Mouse (Mus musculus): ENCODE measurements around the gene Ubr7.

The Ubr7 gene

DNA sequence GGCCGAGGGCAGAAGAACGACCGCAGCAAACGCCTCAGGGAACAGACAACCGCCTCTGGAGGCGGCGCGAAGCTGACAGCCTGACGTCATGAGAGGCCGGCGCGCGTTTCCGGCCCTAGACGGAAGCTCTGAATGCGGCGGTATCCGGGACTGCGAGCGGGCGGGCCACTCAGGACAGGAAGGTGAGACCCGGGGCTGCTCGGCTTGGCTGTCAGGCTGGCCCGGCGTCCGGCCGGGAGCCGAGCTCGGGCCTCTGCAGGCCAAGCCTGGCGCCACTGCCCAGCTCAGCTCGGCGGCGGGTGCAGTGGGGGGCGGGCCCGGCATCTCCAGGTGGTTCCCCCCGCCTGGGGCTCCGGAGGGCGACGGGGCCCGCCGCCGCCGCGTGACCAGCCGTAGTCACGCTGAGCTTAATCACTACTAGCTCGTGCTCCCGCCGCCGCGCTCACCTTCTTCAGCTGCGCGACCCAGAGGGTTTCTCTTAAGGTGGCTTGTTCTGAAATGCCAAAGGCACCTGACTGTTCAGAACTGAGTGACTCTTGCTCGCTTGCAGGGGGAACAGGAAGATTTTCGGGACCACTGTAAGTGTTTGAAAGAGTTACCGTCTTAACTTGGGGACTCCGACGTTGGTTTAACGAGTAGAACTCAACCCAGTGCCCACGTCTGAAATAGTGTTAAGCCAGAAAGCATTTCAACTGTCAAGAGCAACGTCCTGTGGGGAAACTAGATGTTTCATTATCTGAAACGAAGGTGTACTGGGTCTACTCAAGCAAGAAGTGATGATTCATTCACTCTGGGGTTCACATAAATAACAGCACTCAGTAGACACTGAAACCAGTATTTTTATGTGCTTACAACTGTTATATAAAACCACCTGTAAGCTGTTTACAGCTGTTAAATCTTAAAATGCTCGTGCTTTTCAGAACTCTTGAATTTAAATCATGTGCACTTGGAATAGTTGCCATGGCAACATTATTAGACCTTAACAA is 13.9 kb upstream of the Ubr7 start, which contains the start of the genes Moap1 and Tmem251:
Moap1 (minus strand) TSS at position 73 of the 986 bp plus-strand sequence.
Tmem251 (plus strand) TSS at position 174 of the 986 bp plus-strand sequence.
- peak; percentile 95 for DNase-seq

DNA sequence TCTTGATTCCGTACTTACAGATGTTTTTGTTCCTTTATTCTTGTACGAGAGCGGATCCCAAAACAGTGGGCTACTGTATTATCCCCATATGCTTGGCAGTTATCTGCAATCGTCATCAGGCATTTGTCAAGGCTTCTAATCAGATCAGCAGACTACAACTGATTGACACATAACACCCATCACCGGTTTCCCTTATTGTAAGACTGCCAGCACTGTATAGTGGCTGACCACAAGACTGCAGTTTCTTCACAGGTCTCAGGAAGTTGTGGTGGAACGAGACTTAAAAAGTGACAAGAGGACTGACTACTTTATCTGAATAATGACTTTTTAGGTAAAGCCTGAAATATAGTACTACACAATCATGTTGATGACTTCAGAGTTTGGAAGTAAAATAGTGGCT is 12.9 kb upstream of the Ubr7 start:
- DNase-seq, result no peak

DNA sequence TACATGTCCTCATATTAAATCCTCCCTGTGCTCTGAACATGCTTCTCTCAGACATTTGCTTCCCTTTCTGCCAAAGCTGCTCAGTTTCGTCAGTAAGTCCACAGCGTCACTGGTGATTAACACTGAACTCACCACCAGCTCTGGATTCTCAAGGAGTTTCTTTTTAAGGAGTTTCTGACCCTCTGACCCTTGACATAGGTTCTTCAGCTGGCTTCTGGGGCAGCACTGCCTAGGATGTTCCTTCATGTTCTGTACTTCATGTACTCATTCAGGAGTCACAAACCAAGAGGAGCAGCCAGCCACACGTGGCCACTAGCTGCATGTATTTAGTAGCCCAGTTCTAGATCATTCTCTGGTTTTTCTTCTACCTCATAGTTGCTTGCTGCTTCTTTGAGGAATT is 9.5 kb upstream of the Ubr7 start:
- DNase-seq, result no peak

DNA sequence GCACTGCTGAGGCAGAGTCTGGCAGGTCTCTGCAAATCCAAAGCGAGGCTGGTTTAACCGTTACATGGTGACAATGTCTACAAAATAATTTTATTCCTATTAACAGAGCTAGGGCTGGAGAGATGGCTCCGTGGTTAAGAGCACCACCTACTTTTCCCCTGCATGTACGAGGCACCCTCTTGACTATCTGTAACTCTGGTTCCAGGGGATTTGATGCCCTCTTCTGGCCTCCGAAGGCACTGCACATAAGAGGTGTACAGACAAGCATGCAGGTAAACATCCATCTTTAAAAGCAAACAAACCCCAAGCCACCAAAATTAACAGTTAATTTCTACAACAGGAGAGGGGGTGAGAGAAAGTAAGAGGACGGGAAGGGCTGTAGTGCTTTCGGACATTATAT is 1.5 kb upstream of the Ubr7 start:
- peak; percentile 19 for DNase-seq

DNA sequence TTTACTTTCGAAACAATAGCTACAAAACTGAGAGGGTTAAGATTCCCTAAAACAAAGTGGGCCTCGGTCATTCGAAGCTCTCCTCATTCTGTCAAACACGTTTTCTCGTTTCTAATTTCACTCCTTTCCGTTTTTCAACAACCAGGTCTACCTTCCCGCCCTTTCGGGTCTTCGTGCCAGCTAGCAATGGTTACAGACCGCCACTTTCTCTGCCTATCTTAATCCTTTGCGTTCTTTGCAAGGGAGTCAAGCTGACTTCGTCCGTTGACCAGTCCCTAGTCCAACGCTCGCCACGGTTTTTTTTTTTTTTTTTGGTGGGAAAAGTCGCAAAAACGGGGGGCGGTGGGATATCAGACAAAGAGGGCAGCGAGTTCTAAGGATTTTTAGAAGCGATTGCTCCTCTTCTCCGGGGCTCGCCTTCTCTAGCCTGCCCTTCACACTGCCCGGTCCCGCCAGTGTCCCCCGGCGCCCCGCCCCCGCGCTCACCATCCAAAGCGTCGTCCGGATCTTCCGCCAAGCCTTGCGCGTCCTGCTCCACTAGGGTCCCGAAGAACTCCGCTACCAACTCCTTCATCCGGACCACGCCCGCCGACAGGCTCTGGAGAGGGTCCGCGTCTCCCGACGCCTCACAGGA is 595 bp upstream of the Ubr7 start:
- DNase-seq, result peak; percentile 37

DNA sequence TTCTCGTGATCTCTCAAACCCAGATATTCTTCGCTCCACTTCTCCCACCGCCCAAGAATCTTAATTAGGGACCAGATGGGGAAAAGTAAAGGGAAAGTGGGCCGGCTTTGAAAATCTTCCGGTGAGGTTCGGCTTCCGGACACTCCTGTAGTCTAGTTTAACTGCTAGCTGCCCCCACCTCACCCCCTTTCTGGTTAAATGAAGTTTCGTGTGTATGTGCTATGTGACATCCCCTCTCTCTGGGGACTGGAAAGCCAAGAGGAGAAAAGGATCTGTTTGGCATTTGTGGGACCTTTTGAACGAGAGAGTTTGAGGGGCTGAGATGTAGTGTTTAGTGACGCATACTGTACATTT is 613 bp downstream of the Ubr7 start, which contains the start of gene Gm20604:
Gm20604 (minus strand) TSS at position 270 of the 354 bp plus-strand sequence.
- no peak for DNase-seq

DNA sequence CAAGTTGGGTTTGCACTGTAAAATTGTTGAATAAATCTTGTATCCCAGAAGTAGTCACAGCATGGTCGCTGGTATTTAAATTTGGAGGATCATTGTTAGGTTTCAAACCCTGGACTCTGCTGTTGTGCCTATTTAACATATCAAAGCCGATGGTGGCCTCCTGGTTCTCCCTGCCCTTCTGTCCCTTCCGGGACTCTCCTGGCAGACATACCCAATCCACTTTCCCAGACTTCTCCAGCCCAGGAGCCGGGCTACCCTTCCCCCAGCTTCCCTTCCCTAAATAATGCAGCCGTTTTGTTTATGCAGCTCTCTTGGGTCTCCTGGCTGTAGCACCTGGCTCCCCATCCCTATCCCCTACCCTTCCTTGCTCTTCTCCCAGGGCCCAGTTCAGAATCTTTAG is 1.2 kb downstream of the Ubr7 start:
- DNase-seq, result peak; percentile 12

DNA sequence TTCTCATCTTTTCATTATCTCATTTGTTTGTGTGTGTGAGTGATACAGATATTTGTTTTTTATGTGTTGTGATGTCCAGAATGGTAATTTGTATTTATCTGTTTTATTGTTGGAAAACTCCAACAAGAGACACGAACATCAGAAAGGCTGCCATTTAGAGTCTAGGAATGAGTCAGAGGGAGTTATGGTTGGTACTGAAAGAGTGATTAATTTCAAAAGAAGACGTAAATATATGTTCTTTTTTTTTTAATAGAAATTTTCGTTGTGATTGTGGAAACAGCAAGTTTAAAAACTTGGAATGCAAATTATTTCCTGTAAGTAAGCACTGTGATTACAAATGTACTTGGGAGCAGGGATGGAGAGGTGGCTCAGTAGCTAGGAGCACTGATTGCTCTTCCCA is 3.9 kb downstream of the Ubr7 start:
- DNase-seq, result no peak

DNA sequence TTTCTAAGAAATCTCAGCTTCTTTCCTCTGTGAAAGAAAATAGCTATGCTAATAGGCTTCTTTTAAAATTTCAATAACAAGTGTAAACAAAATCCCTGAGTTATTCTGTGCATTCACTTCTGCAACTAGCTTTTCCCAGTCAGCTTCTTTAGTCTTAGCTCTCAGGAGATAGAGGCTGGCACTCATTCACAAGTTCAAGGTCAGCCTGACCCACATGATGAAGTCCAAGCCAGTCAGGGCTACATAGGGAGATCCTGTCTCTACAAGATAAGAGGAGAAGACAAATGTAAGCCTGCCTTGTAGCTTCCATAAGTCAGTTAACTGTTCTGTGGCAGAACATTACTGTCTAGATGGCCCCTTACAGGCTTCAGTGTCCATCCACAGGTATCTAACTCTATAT is 5.9 kb downstream of the Ubr7 start:
- no peak for DNase-seq

DNA sequence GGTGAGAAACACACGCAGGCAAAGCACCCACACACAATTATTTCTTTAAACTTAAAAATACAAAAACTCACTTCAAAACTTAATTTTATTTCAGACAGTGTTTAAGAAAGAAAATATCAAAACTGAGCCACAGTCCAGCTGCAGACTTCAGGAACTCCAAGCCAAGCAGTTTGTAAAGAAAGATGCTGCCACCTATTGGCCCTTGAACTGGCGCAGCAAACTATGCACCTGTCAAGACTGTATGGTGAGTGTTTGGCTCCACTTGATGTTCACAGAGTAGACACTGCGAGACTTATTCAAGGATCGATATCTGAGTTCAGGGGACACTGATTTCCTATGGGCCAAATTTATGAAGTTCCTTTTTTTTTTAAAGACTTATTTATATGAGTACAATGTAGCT is 11.2 kb downstream of the Ubr7 start:
- no peak for DNase-seq

DNA sequence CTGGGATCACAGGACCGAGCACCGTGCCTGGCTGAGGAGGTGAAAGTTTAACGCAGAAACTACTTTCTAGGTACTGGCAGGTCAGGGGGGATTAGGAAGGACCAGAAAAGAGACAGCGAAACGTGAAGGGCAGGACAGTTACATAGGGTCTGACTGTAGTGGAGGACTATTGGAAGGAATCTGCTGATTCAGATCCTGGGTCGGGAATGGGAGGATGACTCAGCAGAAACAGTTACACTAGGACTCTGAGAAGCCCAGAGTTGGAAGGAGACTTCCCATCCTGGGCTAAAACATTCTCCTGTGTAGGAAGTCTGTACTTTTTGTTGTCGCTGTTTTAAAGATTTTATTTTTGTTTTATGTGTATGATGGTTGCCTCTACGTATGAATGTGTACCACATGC is 13.8 kb downstream of the Ubr7 start:
- no peak for DNase-seq

DNA sequence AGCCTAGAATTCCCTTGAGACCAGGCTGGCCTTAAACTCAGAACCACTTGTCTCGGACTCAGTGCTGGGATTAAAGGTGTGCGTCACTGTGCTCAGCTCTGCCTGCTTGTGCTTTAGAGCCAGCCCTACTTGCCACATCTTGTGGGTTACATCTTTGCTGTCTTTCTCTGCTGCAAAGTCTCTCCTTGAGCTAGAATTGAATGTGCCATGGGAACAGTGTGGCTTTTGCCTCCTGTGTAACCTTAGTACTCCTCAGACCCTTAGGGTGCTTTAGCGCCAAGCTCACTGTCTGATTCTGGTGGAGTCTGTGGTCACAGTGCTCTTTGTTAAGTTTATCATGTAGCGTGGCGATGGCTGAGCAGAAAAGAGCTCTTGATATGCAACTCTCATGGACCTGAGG is 14.9 kb downstream of the Ubr7 start:
- DNase-seq, result no peak

DNA sequence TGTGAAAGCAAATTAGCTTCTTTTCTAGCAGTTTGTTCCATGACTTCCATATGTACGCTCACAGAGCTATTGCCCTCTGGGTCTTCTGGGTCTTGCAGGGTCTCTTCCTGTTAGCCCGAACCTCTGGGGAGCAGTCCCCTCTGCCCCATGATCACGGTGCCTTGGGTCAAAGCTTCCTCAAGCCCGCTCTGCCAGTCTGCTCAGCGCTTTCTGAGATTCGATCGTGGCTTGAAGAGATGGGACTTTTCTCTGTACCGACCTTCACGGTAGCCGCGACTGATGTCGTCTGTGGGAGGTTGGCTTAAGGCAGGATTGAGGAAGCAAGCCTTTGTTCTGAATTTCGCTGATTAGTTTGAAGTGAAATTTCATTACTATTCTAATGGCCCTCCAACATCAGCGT is 18.3 kb downstream of the Ubr7 start:
- no peak for DNase-seq

DNA sequence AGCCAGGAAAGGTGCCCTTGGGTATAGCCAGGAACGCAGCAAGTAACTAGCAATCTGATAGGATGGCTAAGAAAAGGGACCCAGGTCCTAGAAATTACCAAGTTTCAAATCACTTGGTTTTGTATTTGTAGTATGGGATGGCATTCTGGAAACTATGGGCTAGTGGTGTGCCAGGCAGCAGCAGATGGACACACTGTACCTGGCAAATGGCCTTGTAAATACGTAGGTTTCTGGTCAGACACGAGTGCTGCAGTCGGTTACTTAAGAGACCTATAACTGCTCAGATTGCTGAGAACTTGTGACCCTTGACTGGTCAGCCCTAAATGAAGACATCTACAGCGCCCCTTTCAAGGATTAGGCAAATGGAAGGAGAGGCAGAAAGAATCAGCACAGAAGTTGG is 20.4 kb downstream of the Ubr7 start:
- no peak for DNase-seq

DNA sequence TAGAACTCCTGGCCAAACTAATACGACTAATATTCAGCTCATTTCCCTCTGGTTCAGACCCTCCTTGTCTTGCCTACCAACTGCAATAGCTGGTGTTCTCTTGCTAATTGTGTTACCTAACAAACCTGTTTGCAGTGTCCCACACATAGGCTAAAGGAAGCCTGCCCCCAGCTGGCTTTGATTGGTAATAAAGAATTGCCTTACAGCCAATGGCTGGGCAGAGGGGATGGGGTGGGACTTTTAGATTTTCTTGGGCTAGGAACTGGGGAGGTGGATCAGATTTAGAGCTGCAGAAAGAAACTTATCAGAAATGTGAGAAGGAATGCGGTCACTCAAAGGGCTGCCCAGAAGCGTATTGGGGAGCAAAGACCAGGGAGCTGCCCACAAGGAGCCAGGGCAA is 21.7 kb downstream of the Ubr7 start:
- DNase-seq, result peak; percentile 34

DNA sequence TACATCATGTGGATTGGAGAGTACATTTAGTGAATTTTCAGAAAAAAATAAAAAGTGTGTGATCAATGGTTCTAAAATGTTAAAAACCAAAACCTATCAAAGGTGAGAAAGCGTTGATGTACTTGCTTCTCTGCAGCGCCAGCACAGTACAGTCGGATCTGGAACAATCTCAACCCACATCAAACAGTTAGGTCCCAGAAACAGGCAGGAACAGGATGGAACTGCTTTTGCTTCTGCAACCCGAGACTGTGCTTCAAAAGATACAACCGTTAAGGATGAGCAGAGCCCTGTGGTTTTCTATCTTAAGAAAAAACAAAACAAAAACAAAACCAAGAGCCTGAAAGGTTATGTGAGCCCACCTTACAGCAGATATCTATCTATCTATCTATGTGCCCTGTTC is 25.1 kb downstream of the Ubr7 start:
- DNase-seq, result no peak

DNA sequence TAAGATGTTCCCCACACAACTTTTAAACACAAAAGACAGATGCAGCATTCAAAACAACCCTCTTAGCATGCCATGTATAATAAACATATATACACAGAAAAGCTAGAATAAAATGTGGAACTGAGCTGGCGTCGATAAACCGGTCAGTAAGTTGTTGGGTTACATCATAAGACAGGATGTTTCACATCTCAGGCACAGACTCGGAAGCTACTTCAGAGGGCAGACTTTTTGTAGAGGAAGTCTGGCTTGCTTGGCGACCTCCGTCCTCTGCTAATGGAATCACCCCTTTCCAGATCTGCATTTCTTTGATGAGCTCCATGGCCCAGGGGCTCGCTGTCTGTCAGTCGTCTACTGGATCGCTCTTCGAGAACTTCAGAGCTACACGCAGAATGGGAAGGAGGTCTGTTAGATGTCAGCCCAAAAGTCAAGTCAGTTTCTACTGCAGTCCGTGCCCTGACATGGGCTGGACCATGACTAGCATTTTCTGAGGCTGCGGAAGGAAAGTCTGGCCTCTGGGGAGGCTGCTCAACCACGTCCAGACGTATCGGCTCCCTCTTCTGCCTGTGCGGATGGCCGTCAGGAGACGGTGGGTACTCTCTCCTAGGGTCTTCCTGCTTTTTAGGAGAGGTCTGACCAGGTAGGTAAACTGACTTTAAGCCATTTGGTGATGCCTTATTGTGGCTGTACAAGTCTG is 27.3 kb downstream of the Ubr7 start:
- DNase-seq, result no peak

DNA sequence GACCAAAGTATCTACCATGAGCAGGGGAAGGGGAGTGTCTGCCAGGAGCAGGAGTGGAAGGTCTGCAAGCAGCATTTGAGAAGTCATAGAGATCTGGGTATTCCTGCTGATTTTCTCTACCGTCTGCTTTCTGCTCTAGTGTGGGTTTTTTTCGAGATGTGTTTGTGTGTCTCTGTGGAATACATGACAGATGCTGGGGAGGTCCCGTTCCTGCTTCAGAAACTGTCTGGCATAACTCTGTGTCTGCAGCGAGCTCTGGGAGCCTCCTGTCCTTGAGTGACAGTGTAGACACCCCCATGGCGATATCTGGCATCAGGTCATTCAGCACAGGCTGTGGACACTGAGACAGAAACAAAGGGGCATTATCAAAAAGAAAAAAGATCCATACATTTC is 27.8 kb downstream of the Ubr7 start:
- no peak for DNase-seq

DNA sequence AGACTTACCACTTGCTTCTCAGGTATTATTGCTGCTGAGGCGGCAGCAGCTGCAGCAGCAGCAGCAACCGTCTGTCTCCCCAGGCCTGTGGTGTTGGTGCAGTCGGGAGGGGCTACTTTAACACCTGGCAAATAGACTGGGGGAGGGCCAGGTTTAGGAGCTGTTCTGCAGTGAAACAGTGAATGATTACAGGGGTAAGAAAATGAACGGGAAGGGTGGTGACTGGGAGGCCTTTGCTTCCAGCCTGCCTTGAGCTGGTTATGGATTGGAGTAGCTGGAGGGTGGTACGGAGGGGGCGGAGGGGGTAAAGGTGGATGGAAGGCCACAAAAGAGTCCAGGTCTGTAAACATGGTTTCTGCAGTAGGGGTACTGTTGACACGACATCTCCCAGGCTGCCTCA is 30.2 kb downstream of the Ubr7 start:
- DNase-seq, result no peak

DNA sequence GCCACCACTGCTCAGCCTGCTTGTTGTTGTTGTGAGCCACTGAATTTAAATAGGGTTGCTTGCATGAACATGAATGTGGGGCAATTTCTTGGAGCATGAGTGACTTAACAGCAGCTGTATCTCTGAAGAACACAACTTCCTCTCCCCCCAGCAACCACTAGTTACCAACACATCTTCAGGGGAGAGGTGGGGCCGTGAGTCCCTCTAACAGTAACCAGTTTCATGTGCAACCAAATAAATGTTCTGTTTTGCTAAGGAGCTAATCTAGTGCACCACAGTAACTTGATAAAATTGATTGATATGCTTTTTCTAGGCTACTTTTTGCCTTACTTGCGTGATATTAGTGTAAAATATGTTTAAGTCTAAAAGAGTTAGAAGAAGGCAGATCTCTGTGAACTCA is 41.8 kb downstream of the Ubr7 start:
- no peak for DNase-seq

DNA sequence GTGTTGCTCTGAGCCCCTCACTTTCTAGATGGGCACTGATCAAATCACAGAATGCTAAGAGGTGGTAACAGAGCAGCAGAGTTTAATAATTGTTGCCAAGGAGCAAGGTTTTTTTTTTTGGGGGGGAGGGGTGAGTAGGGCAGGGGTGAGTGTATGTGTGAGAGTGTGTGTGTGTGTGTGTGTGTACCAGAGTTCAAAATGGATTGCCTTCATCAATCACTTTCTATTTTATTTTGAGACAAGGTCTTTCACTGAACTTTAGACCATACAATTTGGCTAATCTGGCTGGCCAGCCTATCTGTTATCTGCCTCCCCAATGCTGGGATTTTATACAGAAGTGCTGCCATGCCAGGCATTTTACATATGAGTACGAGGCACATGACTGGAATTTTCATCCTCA is 57.1 kb downstream of the Ubr7 start:
- DNase-seq, result no peak

DNA sequence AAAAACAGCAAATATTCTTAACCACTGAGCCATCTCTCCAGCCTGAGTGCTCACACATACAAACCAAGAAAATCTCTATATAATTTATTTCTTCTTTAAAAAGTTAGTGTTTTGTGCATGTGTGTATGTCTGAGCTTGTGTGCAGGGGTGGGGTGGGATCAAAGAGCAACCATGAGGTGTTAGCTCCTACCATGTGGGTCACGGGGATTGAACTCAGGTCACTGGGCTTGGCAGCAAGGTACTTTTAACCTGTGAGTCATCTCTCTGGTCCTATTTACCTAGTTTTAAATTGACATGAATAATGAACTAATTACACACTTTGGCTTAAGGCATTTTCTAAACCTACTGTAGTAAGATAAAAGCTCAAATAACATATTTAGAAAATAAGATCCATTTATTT is 68.6 kb downstream of the Ubr7 start:
- DNase-seq, result no peak

DNA sequence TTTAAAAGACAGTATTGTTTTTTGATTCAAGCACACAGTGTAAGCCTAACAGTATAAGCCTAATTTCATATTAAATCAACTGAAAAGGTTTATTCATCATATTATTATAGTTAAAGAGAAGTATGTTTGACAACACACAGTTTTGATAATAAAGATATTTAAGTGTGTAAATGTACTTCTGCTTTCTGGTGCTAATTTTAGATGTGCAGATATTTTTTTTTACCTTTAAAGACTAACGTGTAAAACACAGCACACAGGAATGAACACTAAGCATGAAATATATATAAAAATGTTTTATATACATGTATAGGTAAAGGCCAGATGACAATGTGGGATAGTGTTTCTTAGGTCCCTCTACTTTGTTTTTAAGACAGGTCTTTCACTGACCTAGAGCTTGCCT is 69.4 kb downstream of the Ubr7 start:
- DNase-seq, result no peak
